In genomic region chr15:36938511-36939150, GRCm38 (mm10) we compare ENCODE assay signal across 8 mouse cellular contexts.
DNase-seq lines count a peak whose midpoint lies in the region; ATAC-seq and TF ChIP-seq lines count a peak whose summit lies in the region.

No protein-coding gene starts in this region.

- DNase-seq in A20 (ENCODE audit: low read depth, low spot score): peak; percentile 88
- DNase-seq in adrenal gland, postnatal 4 days (ENCODE audit: low spot score in 2 of 2): peak; percentile 79 to 82
- peak; percentile 96 for DNase-seq in heart, embryonic 10.5 days (ENCODE audit: low spot score)
- DNase-seq in limb, embryonic 14.5 days (ENCODE audit: low spot score): peak; percentile 81
- peak; percentile 96 for DNase-seq in midbrain, postnatal 0 days (ENCODE audit: low spot score)
- DNase-seq in spleen, postnatal 10 days (ENCODE audit: low spot score in 2 of 2): peak; percentile 64 to 86

- H3K27me3 ChIP-seq in embryonic facial prominence, embryonic 13.5 days: no peaks in the 10 kb centered on the region
- no peaks in the 10 kb centered on the region for H3K27me3 ChIP-seq in heart, embryonic 10.5 days (ENCODE audit: insufficient read depth, poor library complexity, severe bottlenecking)
- H3K27me3 ChIP-seq in kidney, embryonic 14.5 days (ENCODE audit: control insufficient read depth, insufficient read depth, low read length): no peaks in the 10 kb centered on the region
- no peaks in the 10 kb centered on the region for H3K27me3 ChIP-seq in limb, embryonic 14.5 days (ENCODE audit: control insufficient read depth, insufficient read depth, low read length)
- H3K27me3 ChIP-seq in midbrain, postnatal 0 days (ENCODE audit: insufficient read depth, low read length): no peaks in the 10 kb centered on the region

- H3K4me1 ChIP-seq in embryonic facial prominence, embryonic 13.5 days: peaks cover 37% of the 10 kb centered on the region
- peaks cover 24% of the 10 kb centered on the region for H3K4me1 ChIP-seq in heart, embryonic 10.5 days
- H3K4me1 ChIP-seq in kidney, embryonic 14.5 days (ENCODE audit: control insufficient read depth, insufficient read depth, low read length): peaks cover 12% of the 10 kb centered on the region
- H3K4me1 ChIP-seq in limb, embryonic 14.5 days (ENCODE audit: control insufficient read depth, insufficient read depth, low read length): peaks cover 6% of the 10 kb centered on the region
- peaks cover 12% of the 10 kb centered on the region for H3K4me1 ChIP-seq in midbrain, postnatal 0 days (ENCODE audit: insufficient read depth, low read length)

- no peaks in the 10 kb centered on the region for H3K36me3 ChIP-seq in embryonic facial prominence, embryonic 13.5 days
- no peaks in the 10 kb centered on the region for H3K36me3 ChIP-seq in heart, embryonic 10.5 days
- H3K36me3 ChIP-seq in kidney, embryonic 14.5 days (ENCODE audit: control insufficient read depth, insufficient read depth, low read length): no peaks in the 10 kb centered on the region
- H3K36me3 ChIP-seq in limb, embryonic 14.5 days (ENCODE audit: control insufficient read depth, insufficient read depth, low read length): no peaks in the 10 kb centered on the region
- H3K36me3 ChIP-seq in midbrain, postnatal 0 days (ENCODE audit: insufficient read depth, low read length): no peaks in the 10 kb centered on the region

- TF ChIP-seq CTCF in midbrain, postnatal 0 days (IDR thresholded peaks at IDR 0.05): no peak; the same call in 1 of the 2 replicates

- peak; percentile 90 for ATAC-seq in embryonic facial prominence, embryonic 13.5 days (ENCODE audit: insufficient number of reproducible peaks, insufficient read depth, low FRiP score, low TSS enrichment, low read depth)
- ATAC-seq in kidney, embryonic 14.5 days (ENCODE audit: low FRiP score, low TSS enrichment): peak; percentile 94
- ATAC-seq in limb, embryonic 14.5 days (ENCODE audit: low FRiP score, low read depth): peak; percentile 93
- peak; percentile 96 for ATAC-seq in midbrain, postnatal 0 days (ENCODE audit: low FRiP score)

- H3K9me3 ChIP-seq in embryonic facial prominence, embryonic 13.5 days: no peaks in the 10 kb centered on the region
- no peaks in the 10 kb centered on the region for H3K9me3 ChIP-seq in heart, embryonic 10.5 days
- H3K9me3 ChIP-seq in kidney, embryonic 14.5 days (ENCODE audit: control insufficient read depth, low read length): no peaks in the 10 kb centered on the region
- no peaks in the 10 kb centered on the region for H3K9me3 ChIP-seq in limb, embryonic 14.5 days (ENCODE audit: control insufficient read depth, low read length)
- no peaks in the 10 kb centered on the region for H3K9me3 ChIP-seq in midbrain, postnatal 0 days (ENCODE audit: low read length)

- WGBS in embryonic facial prominence, embryonic 13.5 days: under 1% methylated on average over 54 of the region's 57 CpGs
- WGBS in heart, embryonic 10.5 days: under 1% methylated on average over 53 of the region's 57 CpGs
- under 1% methylated on average over 38 of the region's 57 CpGs for WGBS in kidney, embryonic 14.5 days
- WGBS in limb, embryonic 14.5 days: under 1% methylated on average over 43 of the region's 57 CpGs
- WGBS in midbrain, postnatal 0 days: under 1% methylated on average over 37 of the region's 57 CpGs

- H3K4me3 ChIP-seq in embryonic facial prominence, embryonic 13.5 days: peak overlapping the region; percentile 58
- H3K4me3 ChIP-seq in heart, embryonic 10.5 days: peak overlapping the region; percentile 67
- H3K4me3 ChIP-seq in kidney, embryonic 14.5 days (ENCODE audit: low read length): peak overlapping the region; percentile 49
- H3K4me3 ChIP-seq in limb, embryonic 14.5 days (replicated peaks; ENCODE audit: low read length): peak overlapping the region; percentile 54
- peak overlapping the region; percentile 37 for H3K4me3 ChIP-seq in midbrain, postnatal 0 days (ENCODE audit: low read depth, low read length)

- peak overlapping the region; percentile 84 for H3K4me2 ChIP-seq in embryonic facial prominence, embryonic 13.5 days
- H3K4me2 ChIP-seq in kidney, embryonic 14.5 days (replicated peaks; ENCODE audit: low read depth, low read length): peak overlapping the region; percentile 87
- H3K4me2 ChIP-seq in limb, embryonic 14.5 days (replicated peaks; ENCODE audit: low read depth, low read length, severe bottlenecking): peak overlapping the region; percentile 89
- H3K4me2 ChIP-seq in midbrain, postnatal 0 days (ENCODE audit: low read depth, low read length, poor library complexity, severe bottlenecking): peak overlapping the region; percentile 60

- H3K9ac ChIP-seq in embryonic facial prominence, embryonic 13.5 days: peak overlapping the region; percentile 78
- H3K9ac ChIP-seq in kidney, embryonic 14.5 days (ENCODE audit: low read depth, low read length): peak overlapping the region; percentile 81
- peak overlapping the region; percentile 74 for H3K9ac ChIP-seq in limb, embryonic 14.5 days (ENCODE audit: low read depth, low read length, severe bottlenecking)
- peak overlapping the region; percentile 69 for H3K9ac ChIP-seq in midbrain, postnatal 0 days (replicated peaks; ENCODE audit: low read length, poor library complexity, severe bottlenecking)

- peak overlapping the region; percentile 89 for H3K27ac ChIP-seq in embryonic facial prominence, embryonic 13.5 days
- H3K27ac ChIP-seq in heart, embryonic 10.5 days: peak overlapping the region; percentile 96
- H3K27ac ChIP-seq in kidney, embryonic 14.5 days (ENCODE audit: low read depth, low read length): peak overlapping the region; percentile 92
- peak overlapping the region; percentile 87 for H3K27ac ChIP-seq in limb, embryonic 14.5 days (replicated peaks; ENCODE audit: low read depth, low read length)
- peak overlapping the region; percentile 92 for H3K27ac ChIP-seq in midbrain, postnatal 0 days (ENCODE audit: low read depth, low read length)

- TF ChIP-seq POLR2A in limb, embryonic 14.5 days (IDR thresholded peaks at IDR 0.05; ENCODE audit: borderline replicate concordance, extremely low read depth, insufficient read depth, insufficient read length): 0 out of 2 replicates have a peak, but pooled peaks have one; percentile 8

Comparison
In these comparisons a context has a peak if more than half of its experiments do, and no peak if none do; other contexts are left out.
1. Peak in every context shown above with its lines: DNase-seq, ATAC-seq, H3K4me3 ChIP-seq and H3K27ac ChIP-seq.